Mouse (Mus musculus) megakaryocyte, embryonic 14.5 days (primary cell): ENCODE measurements around the gene Upf2.

Experiments used
- FLI1 ChIP-seq: IDR thresholded peaks from 2 replicates; pipeline ENCODE4 v1.6.1; 2012; ENCODE audit warnings: low read length, inconsistent platforms, mixed read lengths
- GATA1 ChIP-seq: IDR thresholded peaks from 3 replicates; pipeline ENCODE4 v1.6.1; 2012; ENCODE audit warnings: mixed read lengths, low read length, inconsistent platforms, borderline replicate concordance

DNA sequence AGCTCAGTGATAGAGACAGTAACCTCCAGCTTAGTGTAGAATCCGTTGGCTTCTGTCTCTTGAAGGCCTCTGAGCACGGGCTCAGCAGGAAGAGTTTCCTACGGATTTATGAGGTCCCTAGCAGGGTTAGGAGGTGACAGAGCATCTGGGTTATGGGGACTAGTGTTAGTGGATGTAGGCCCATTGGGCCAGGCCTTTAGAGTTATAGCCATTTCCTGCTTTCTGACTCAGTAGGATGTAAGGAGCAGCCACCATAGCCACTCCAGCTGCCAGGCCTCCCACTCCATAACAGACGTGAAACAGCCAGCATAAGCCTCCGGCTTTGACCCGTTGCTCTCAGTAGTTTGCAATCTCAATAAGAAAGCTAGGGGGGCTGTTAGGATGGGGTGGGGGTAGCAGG, 15.2 kb upstream of the Upf2 start:
- TF ChIP-seq GATA1 (no peak), FLI1 (no peak)
